Mouse (Mus musculus) liver, embryonic 13.5 days (tissue): ENCODE measurements around the gene Bpi. TPM values are rescaled to one million over a fixed set of nuclear protein-coding genes. Genes with fewer than 3 reads are reported as not detected.

Source experiments
- ATAC-seq: fragments of 200-750 bp; cut with Nextera tagmentation; 2 replicates; pipeline ENCODE4 v1.8.0; 2017; ENCODE audit warnings: low read depth, mild to moderate bottlenecking, moderate number of reproducible peaks, moderate library complexity
- DNase-seq: peaks from one replicate; pipeline ENCODE4 v3.0.0; 2022
- H3K27ac ChIP-seq: fragments of 300-500 bp; sonication (generic); 2 replicates; pipeline ENCODE4 v1.5.1; 2015; ENCODE audit warnings: moderate library complexity, mild to moderate bottlenecking, inconsistent platforms
- H3K27me3 ChIP-seq: fragments of 300-500 bp; sonication (generic); 2 replicates; pipeline ENCODE4 v1.6.1; 2015; ENCODE audit warnings: mild to moderate bottlenecking, inconsistent platforms
- H3K36me3 ChIP-seq: fragments of 300-500 bp; sonication (generic); 2 replicates; pipeline ENCODE4 v1.6.1; 2015; ENCODE audit warnings: mild to moderate bottlenecking, inconsistent platforms
- H3K4me1 ChIP-seq: fragments of 300-500 bp; sonication (generic); replicated peaks from 2 replicates; pipeline ENCODE4 v1.6.1; 2015; ENCODE audit warnings: inconsistent platforms
- H3K4me2 ChIP-seq: fragments of 300-500 bp; sonication (generic); 2 replicates; pipeline ENCODE4 v1.6.1; 2015; ENCODE audit warnings: inconsistent platforms, mild to moderate bottlenecking, moderate library complexity
- H3K4me3 ChIP-seq: fragments of 300-500 bp; sonication (generic); replicated peaks from 2 replicates; pipeline ENCODE4 v1.5.1; 2015; ENCODE audit warnings: mild to moderate bottlenecking, inconsistent platforms
- H3K9ac ChIP-seq: fragments of 300-500 bp; sonication (generic); 2 replicates; pipeline ENCODE4 v1.6.1; 2015; ENCODE audit warnings: mild to moderate bottlenecking, inconsistent platforms
- H3K9me3 ChIP-seq: fragments of 300-500 bp; sonication (generic); replicated peaks from 2 replicates; pipeline ENCODE4 v1.6.1; 2016; ENCODE audit warnings: inconsistent platforms
- WGBS: fragments of 180-500 bp; shearing (Covaris S2); methylation state at CpG from one replicate; pipeline ENCODE4 v1.1.7; 2015; ENCODE audit not compliant: insufficient replicate concordance; 5-methylcytosine and 5-hydroxymethylcytosine counted together
- polyA plus RNA-seq: library from polyadenylated mRNA; unstranded; fragments of >200 nt; fragmentation: Nextera tagmentation; extraction: Ambion mirVana; gene quantifications from 2 replicates; pipeline ENCODE4 v1.2.1, GENCODE M21; 2015

The Bpi gene
- polyA plus RNA-seq, 1 experiment from 2014 or later, result not detected

DNA sequence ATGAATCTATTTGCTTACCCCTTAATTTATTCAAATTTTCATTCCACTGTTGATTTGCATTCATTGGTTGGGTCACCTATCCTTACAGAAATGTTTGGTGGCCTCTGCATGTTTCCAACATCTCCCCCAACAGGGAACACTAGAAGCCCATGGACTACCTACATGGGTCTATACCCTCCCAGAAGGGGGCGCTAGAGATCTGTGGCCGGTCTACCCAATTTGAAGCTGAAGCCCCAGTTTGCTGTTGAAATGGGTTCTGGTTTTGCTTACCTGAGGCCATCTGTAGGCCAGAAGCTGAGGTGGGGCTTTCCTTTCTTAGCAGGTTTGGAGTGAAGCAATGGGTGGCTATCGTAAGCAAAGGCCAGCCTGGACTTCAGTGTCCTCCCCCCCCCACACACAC, 17.5 kb downstream of the Bpi start:
- no peak overlapping the region for H3K9ac ChIP-seq
- ATAC-seq (no peak), DNase-seq (no peak)
- no peaks in the 10 kb centered on the region for H3K9me3 ChIP-seq
- H3K4me3 ChIP-seq, result no peak overlapping the region
- H3K27ac ChIP-seq, result no peak overlapping the region
- 76% methylated on average over 3 of the region's 3 CpGs for WGBS
- H3K36me3 ChIP-seq, result no peaks in the 10 kb centered on the region
- no peaks in the 10 kb centered on the region for H3K4me1 ChIP-seq
- no peaks in the 10 kb centered on the region for H3K27me3 ChIP-seq
- no peak overlapping the region for H3K4me2 ChIP-seq

DNA sequence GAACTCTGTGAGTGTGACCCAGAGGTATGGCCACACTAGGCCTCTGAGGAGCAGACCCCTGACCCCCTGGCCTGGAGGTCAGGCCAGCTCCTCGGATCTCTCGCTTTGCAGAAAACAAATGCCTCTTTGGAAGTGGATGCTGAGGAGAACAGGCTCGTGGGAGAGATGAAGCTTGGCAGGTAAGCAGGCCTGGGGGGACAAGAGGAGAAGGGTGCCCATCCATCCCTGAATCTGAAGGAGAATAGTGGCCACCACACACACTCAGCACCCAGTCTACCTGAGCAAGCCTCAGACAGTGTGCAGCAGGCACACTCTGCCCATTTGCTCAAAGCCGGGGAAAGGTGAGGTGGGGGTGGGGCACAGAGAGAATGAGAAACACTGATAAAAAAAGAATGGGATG, 17.9 kb downstream of the Bpi start:
- no peak overlapping the region for H3K27ac ChIP-seq
- H3K27me3 ChIP-seq, result no peaks in the 10 kb centered on the region
- no peaks in the 10 kb centered on the region for H3K4me1 ChIP-seq
- ATAC-seq (no peak), DNase-seq (no peak)
- no peak overlapping the region for H3K9ac ChIP-seq
- no peaks in the 10 kb centered on the region for H3K36me3 ChIP-seq
- H3K4me3 ChIP-seq, result no peak overlapping the region
- 74% methylated on average over 4 of the region's 4 CpGs for WGBS
- no peaks in the 10 kb centered on the region for H3K9me3 ChIP-seq
- no peak overlapping the region for H3K4me2 ChIP-seq

GRCm38 (mm10) chr2:158276451-158276850, 18.6 kb downstream of the Bpi start:
- WGBS, result 64% methylated on average over 6 of the region's 6 CpGs
- ATAC-seq (no peak), DNase-seq (no peak)
- Histone ChIP-seq H3K4me2 (no peak overlapping the region), H3K4me1 (0 out of 2 replicates have a peak, but pooled peaks cover 2% of the 10 kb centered on the region), H3K9me3 (no peaks in the 10 kb centered on the region), H3K27me3 (no peaks in the 10 kb centered on the region), H3K27ac (no peak overlapping the region), H3K9ac (no peak overlapping the region), H3K4me3 (no peak overlapping the region), H3K36me3 (no peaks in the 10 kb centered on the region)

DNA sequence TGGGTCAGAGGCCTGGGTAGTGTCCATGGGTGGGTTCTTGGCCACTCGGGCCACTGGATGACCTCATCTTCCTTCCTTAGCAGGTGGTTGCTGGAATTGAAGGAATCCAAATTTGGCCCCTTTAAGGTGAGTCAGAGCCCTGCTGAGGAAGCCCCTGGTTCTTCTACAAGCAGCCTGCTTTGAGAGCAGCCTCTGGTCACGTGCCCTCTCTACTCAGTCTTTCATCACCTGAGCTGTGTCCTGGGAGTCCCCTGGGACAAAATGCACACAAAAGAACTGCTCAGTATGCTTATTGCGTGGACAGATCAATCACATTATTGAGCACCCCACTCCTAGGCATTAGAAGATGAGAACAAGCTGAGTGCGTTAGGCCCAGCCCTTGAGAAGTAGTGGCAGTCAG, 19.0 kb downstream of the Bpi start:
- DNase-seq (no peak), ATAC-seq (no peak)
- Histone ChIP-seq H3K4me1 (0 out of 2 replicates have a peak, but pooled peaks cover 4% of the 10 kb centered on the region), H3K4me3 (no peak overlapping the region), H3K36me3 (no peaks in the 10 kb centered on the region), H3K4me2 (no peak overlapping the region), H3K27ac (no peak overlapping the region), H3K9me3 (no peaks in the 10 kb centered on the region), H3K9ac (no peak overlapping the region), H3K27me3 (no peaks in the 10 kb centered on the region)
- 58% methylated on average over 4 of the region's 4 CpGs for WGBS

DNA sequence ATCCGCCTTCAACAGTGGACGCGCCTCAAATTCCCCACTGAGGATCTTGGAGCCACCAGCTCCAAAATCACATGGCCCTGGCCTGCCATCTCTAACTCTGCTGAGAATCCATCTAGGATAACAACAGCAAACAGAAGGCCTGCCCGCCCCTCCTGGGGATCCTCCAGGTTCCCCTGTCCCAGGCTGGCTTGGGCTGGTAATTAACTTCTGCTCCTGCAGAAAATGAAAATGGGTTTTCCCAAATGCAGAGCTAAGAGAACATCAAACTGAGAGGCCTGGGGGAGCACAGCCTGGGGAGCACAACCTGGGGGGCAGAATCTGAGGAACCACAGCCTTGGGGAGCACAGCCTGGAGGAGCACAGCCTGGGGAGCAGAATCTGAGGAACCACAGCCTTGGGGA, 21.8 kb downstream of the Bpi start:
- no peak for ATAC-seq
- Histone ChIP-seq H3K4me3 (no peak overlapping the region), H3K9ac (no peak overlapping the region), H3K9me3 (no peaks in the 10 kb centered on the region), H3K27me3 (no peaks in the 10 kb centered on the region), H3K36me3 (no peaks in the 10 kb centered on the region), H3K27ac (no peak overlapping the region), H3K4me2 (no peak overlapping the region), H3K4me1 (peaks cover 4% of the 10 kb centered on the region; the same call in 1 of the 2 replicates)
- DNase-seq, result no peak
- WGBS, result 74% methylated on average over 4 of the region's 4 CpGs

DNA sequence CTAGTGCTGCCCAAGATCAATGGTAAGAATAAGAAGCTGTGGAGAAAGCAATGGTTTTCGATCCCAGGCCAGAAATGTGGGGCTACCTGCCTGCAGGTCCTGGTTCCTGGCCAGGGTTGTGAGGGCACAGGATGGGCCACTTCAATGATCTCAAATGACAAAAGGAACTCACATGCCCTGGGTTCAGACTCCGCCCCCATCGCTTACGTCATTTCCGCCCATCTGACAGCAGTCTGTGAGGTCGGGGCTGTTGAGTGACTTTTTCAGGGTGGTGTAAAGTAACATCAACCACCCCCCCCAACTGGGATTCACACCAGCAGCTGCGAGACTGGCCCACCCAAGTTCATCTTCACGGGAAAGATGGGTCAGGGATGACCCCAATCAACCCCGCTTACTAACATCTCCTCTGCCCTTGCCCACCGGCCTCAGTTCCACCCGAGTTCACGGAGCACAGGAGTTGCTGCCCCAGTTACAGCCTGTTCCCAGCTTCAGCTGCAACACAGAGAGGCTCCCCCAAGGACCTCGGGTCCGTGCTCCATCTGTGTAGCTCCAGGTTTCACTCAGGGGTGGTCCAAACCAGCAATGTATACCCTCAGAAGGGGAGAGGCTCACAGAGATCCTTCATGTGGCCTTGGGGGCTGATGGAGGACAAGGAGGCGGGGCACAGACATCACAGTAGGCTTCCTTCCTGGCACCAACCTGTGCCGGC, 23.8 kb downstream of the Bpi start:
- no peak overlapping the region for H3K4me2 ChIP-seq
- H3K4me1 ChIP-seq, result peaks cover 13% of the 10 kb centered on the region
- H3K36me3 ChIP-seq, result no peaks in the 10 kb centered on the region
- H3K27me3 ChIP-seq, result no peaks in the 10 kb centered on the region
- WGBS, result 44% methylated on average over 16 of the region's 16 CpGs
- no peak overlapping the region for H3K9ac ChIP-seq
- H3K27ac ChIP-seq, result no peak overlapping the region
- no peak for ATAC-seq
- no peaks in the 10 kb centered on the region for H3K9me3 ChIP-seq
- H3K4me3 ChIP-seq, result no peak overlapping the region
- no peak for DNase-seq

DNA sequence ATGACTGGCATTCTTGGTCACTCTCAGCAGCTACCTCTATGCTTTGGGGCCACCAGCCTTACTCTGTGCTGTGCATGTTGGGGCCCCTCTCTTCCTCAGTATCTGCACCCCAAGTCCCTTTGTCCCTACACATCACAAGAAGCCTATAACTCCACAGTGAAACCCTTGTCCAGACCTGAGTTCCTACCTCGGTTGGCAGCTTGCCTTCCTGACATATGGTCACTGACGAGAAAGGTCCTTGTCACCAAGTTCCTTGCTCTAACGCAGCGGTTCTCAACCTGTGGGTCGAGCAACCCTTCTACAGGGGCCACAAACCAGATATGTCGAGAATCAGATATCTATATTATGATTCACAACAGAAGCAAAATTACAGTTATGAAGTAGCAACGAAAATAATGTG, 25.2 kb downstream of the Bpi start:
- Histone ChIP-seq H3K36me3 (no peaks in the 10 kb centered on the region), H3K4me2 (no peak overlapping the region), H3K9ac (no peak overlapping the region), H3K27ac (no peak overlapping the region), H3K9me3 (no peaks in the 10 kb centered on the region), H3K27me3 (no peaks in the 10 kb centered on the region), H3K4me3 (no peak overlapping the region), H3K4me1 (peaks cover 13% of the 10 kb centered on the region)
- DNase-seq (no peak), ATAC-seq (no peak)
- 53% methylated on average over 7 of the region's 7 CpGs for WGBS

DNA sequence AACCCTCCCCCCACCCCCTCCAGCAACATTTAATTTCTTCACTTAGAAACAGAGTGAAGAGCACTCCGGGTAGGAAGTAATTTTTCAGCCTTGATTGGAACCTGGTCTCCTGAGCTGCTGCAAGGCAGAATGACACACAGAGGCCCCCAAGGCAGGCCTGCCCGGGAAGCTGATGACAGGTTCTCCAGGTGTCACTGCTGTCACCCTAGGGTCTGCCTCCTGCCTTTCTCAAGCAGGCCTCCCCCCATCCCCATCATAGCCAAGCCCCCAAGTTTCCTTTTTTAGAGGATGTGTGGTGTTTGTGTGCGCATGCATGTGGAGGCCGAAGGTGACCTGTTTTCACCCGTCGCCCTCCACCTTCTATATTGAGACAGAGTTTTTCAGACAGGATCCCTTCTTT, 25.9 kb downstream of the Bpi start:
- ATAC-seq (no peak), DNase-seq (no peak)
- Histone ChIP-seq H3K9ac (no peak overlapping the region), H3K9me3 (no peaks in the 10 kb centered on the region), H3K4me3 (no peak overlapping the region), H3K27ac (no peak overlapping the region), H3K27me3 (no peaks in the 10 kb centered on the region), H3K4me2 (no peak overlapping the region), H3K4me1 (peaks cover 13% of the 10 kb centered on the region), H3K36me3 (no peaks in the 10 kb centered on the region)
- 70% methylated on average over 6 of the region's 6 CpGs for WGBS

DNA sequence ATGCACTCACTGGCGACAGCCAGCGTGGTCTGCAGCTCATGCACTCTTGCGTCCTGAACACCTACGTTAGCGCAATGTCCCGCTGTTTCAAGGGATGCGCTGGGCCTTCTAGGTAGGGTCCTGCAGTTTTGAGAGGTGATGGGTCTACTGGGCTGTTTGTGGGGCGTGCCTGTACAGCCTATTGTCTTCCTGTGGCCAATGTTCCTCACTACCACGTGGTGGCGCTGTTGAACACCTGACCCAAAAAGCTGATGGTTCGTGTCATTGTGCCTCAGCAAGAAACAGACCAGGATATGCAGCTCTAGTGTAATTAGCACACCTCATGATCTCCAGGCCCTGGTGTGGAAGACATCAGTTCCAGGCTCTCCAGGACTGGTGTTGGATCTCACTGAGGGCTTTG, 26.7 kb downstream of the Bpi start:
- no peak overlapping the region for H3K4me2 ChIP-seq
- H3K9ac ChIP-seq, result no peak overlapping the region
- ATAC-seq, result peak; percentile 43; the same call in 1 of the 2 replicates
- 13% methylated on average over 11 of the region's 11 CpGs for WGBS
- H3K27me3 ChIP-seq, result no peaks in the 10 kb centered on the region
- H3K4me1 ChIP-seq, result peaks cover 13% of the 10 kb centered on the region
- H3K4me3 ChIP-seq, result no peak overlapping the region
- H3K36me3 ChIP-seq, result no peaks in the 10 kb centered on the region
- no peak overlapping the region for H3K27ac ChIP-seq
- no peak for DNase-seq
- no peaks in the 10 kb centered on the region for H3K9me3 ChIP-seq

GRCm38 (mm10) chr2:158285655-158286054, 27.8 kb downstream of the Bpi start:
- no peak overlapping the region for H3K4me3 ChIP-seq
- H3K4me1 ChIP-seq, result peaks cover 13% of the 10 kb centered on the region
- WGBS, result 54% methylated on average over 6 of the region's 6 CpGs
- no peak overlapping the region for H3K4me2 ChIP-seq
- no peaks in the 10 kb centered on the region for H3K36me3 ChIP-seq
- H3K9me3 ChIP-seq, result no peaks in the 10 kb centered on the region
- no peak overlapping the region for H3K9ac ChIP-seq
- no peak overlapping the region for H3K27ac ChIP-seq
- ATAC-seq, result 0 out of 2 replicates have a peak, but pooled peaks have one; percentile 26
- DNase-seq, result no peak
- H3K27me3 ChIP-seq, result no peaks in the 10 kb centered on the region

- 44% methylated on average over 9 of the region's 9 CpGs for WGBS
- Histone ChIP-seq H3K4me1 (no peaks in the 10 kb centered on the region), H3K9ac (no peak overlapping the region), H3K27me3 (no peaks in the 10 kb centered on the region), H3K27ac (no peak overlapping the region), H3K9me3 (no peaks in the 10 kb centered on the region), H3K4me3 (no peak overlapping the region), H3K36me3 (no peaks in the 10 kb centered on the region), H3K4me2 (no peak overlapping the region)
- ATAC-seq (no peak), DNase-seq (no peak)
Measured at GRCm38 (mm10) chr2:158295700-158296099, 37.8 kb downstream of the Bpi start.

GRCm38 (mm10) chr2:158299203-158299602, 41.3 kb downstream of the Bpi start:
- no peak for ATAC-seq

More at GRCm38 (mm10) chr2:158299203-158299602, 41.3 kb downstream of the Bpi start:
- 60% methylated on average over 3 of the region's 3 CpGs for WGBS
- H3K4me3 ChIP-seq, result no peak overlapping the region
- no peak overlapping the region for H3K4me2 ChIP-seq
- H3K9ac ChIP-seq, result no peak overlapping the region
- H3K9me3 ChIP-seq, result no peaks in the 10 kb centered on the region
- H3K27me3 ChIP-seq, result no peaks in the 10 kb centered on the region
- DNase-seq, result no peak
- H3K36me3 ChIP-seq, result no peaks in the 10 kb centered on the region
- no peak overlapping the region for H3K27ac ChIP-seq
- H3K4me1 ChIP-seq, result peaks cover 2% of the 10 kb centered on the region; the same call in 1 of the 2 replicates
